Mouse (Mus musculus) adipocyte (in vitro differentiated cells): ENCODE data around the gene Sp4.

Experiments used
- DNase-seq: peaks from one replicate; pipeline ENCODE4 v3.0.0-alpha.2; 2016; ENCODE audit warnings: low spot score

Gene Sp4

GRCm38 (mm10) chr12:118276385-118276784 lies 24.9 kb downstream of the Sp4 start:
- no peak for DNase-seq

- no peak for DNase-seq
Measured at GRCm38 (mm10) chr12:118264905-118265304, 36.3 kb downstream of the Sp4 start.

- no peak for DNase-seq
Measured at GRCm38 (mm10) chr12:118263878-118264277, 37.4 kb downstream of the Sp4 start.

- no peak for DNase-seq
Measured at GRCm38 (mm10) chr12:118255292-118255782, 45.9 kb downstream of the Sp4 start.

- no peak for DNase-seq
Measured at GRCm38 (mm10) chr12:118221182-118221581, 80.1 kb downstream of the Sp4 start.

- DNase-seq: no peak
Measured at GRCm38 (mm10) chr12:118220062-118220461, 81.2 kb downstream of the Sp4 start.

- no peak for DNase-seq
Measured at GRCm38 (mm10) chr12:118212163-118212562, 89.1 kb downstream of the Sp4 start.

GRCm38 (mm10) chr12:118198386-118199093 lies 102.7 kb downstream of the Sp4 start, which contains the start of gene Dnah11:
TSS of gene Dnah11 (minus strand) at chr12:118199043.
- no peak for DNase-seq

- DNase-seq: no peak
Measured at GRCm38 (mm10) chr12:118196583-118196982, 104.7 kb downstream of the Sp4 start.

- DNase-seq: no peak
Measured at GRCm38 (mm10) chr12:118189535-118189934, 111.7 kb downstream of the Sp4 start.

GRCm38 (mm10) chr12:118187663-118188062 lies 113.6 kb downstream of the Sp4 start:
- DNase-seq: no peak

GRCm38 (mm10) chr12:118186881-118187489 lies 114.3 kb downstream of the Sp4 start:
- DNase-seq: peak; percentile 17

- peak; percentile 4 for DNase-seq
Measured at GRCm38 (mm10) chr12:118186120-118186880, 114.9 kb downstream of the Sp4 start.
